Mouse (Mus musculus) lung, embryonic 16.5 days (tissue): Measurements from ENCODE around the gene Zswim1. TPM values are rescaled to one million over a fixed set of nuclear protein-coding genes. Genes with fewer than 3 reads are reported as not detected.
A peak's percentile ranks its signal among the peaks of the same experiment; 100 is the strongest.
"Not testable (repeated sequence)": the region's sequence is repeated elsewhere in the genome, so short reads cannot be mapped to it uniquely, and the experiment has no call there.

ENCODE experiments used
- ATAC-seq: fragments of 200-750 bp; cut with Nextera tagmentation; 2 replicates; pipeline ENCODE4 v1.8.0; 2017; ENCODE audit warnings: low read depth, mild to moderate bottlenecking, moderate library complexity
- H3K27ac ChIP-seq: fragments of 300-500 bp; sonication (generic); 2 replicates; pipeline ENCODE4 v1.5.1; 2014; ENCODE audit warnings: mild to moderate bottlenecking, control low read depth, low read length
- H3K27me3 ChIP-seq: fragments of 300-500 bp; sonication (generic); 2 replicates; pipeline ENCODE4 v1.6.1; 2014; ENCODE audit warnings: low read depth, low read length, mixed read lengths; ENCODE audit not compliant: control insufficient read depth, insufficient read depth
- H3K36me3 ChIP-seq: fragments of 300-500 bp; sonication (generic); 2 replicates; pipeline ENCODE4 v1.6.1; 2014; ENCODE audit warnings: low read length; ENCODE audit not compliant: control insufficient read depth, insufficient read depth
- H3K4me1 ChIP-seq: fragments of 300-500 bp; sonication (generic); replicated peaks from 2 replicates; pipeline ENCODE4 v1.6.1; 2014; ENCODE audit warnings: low read length, mixed read lengths; ENCODE audit not compliant: control insufficient read depth, insufficient read depth
- H3K4me2 ChIP-seq: fragments of 300-500 bp; sonication (generic); 2 replicates; pipeline ENCODE4 v1.6.1; 2014; ENCODE audit warnings: low read depth, low read length, control low read depth
- H3K4me3 ChIP-seq: fragments of 300-500 bp; sonication (generic); 2 replicates; pipeline ENCODE4 v1.5.1; 2014; ENCODE audit warnings: mild to moderate bottlenecking, low read length, control low read depth
- H3K9ac ChIP-seq: fragments of 300-500 bp; sonication (generic); 2 replicates; pipeline ENCODE4 v1.6.1; 2014; ENCODE audit warnings: low read length, control low read depth
- H3K9me3 ChIP-seq: fragments of 300-500 bp; sonication (generic); 2 replicates; pipeline ENCODE4 v1.6.1; 2016; ENCODE audit warnings: low read length; ENCODE audit not compliant: control insufficient read depth
- WGBS: fragments of 180-500 bp; shearing (Covaris S2); extraction: QIAGEN DNeasy Blood & Tissue Kit; methylation state at CpG from one replicate; pipeline ENCODE4 v1.1.7; 2014; 5-methylcytosine and 5-hydroxymethylcytosine counted together
- polyA plus RNA-seq: library from polyadenylated mRNA; unstranded; fragments of >200 nt; fragmentation: Nextera tagmentation; extraction: Ambion mirVana; gene quantifications from 2 replicates; pipeline ENCODE4 v1.2.1, GENCODE M21; 2015

The Zswim1 gene
- polyA plus RNA-seq, 1 experiment from 2014 or later, result 16.6 TPM

DNA sequence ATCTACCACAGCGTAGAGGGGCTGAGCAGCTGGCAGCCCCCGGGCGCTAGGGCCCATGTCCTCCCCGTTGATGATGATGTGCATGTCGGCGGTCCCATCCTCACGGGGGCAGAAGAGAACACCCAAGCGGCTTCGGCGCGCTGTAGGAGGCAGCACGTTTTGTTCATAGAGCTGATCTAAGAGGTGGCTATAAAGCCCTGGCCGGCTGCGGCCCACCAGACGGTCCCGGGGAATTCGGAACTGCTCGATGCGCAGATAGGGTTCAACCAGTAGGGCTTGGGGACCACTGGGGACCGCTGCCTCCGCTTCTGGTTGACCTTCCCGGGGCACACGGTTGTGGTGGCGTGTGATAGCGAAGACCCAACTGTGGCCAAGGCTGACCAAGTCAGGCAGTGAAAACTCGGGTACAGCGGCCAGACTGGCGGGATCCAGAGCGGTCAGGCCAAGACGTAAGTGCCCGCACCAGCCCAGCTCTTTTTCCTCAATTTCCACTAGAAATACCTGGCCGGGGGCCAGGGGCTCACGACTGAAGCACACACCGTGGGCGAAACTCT, 10.3 kb downstream of the Zswim1 start, which contains the start of gene Ctsa:
TSS of gene Ctsa (plus strand) at position 126 of the 554 bp plus-strand sequence.
- no peaks in the 10 kb centered on the region for H3K9me3 ChIP-seq
- peaks cover 18% of the 10 kb centered on the region for H3K4me1 ChIP-seq
- peak within 1 kb of the TSS; percentile 100 for H3K4me2 ChIP-seq
- peaks cover 3% of the 10 kb centered on the region; the same call in 1 of the 2 replicates for H3K36me3 ChIP-seq
- H3K9ac ChIP-seq, result peak within 1 kb of the TSS; percentile 85
- H3K4me3 ChIP-seq, result peak within 1 kb of the TSS; percentile 81
- ATAC-seq, result peak; percentile 81
- H3K27ac ChIP-seq, result peak within 1 kb of the TSS; percentile 92
- H3K27me3 ChIP-seq, result no peaks in the 10 kb centered on the region
- under 1% methylated on average over 35 of the region's 35 CpGs for WGBS

DNA sequence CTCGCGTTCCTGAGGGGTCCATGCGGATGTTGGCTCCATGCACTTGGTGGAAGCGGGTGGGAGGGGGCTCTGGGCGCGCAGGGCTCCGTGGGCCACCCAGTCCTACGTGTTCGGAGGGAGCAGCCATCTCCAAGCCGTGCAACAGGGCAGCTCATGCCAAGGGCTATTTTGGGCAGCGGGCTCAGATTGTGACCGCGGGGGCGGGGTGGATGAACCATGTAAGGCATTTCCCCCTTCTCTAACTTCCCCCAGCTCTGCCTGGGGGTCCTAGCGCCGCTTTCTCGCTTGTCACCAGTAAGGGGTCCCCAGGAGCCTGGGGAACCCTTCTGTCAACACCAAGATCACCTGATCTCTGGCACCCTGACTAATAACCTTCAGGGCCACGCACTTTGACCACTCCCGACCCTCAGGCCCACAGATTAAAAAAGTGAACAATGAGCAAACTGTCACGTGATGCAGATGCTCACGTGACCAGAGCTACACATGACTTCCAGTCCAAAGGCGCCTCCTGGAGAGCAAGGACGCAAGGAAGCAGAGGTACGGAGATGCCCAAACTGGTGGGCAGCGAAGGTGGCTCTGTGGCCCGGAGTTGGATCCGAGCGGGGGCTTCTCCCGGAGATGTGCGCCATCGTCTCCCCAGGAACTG, 11.0 kb downstream of the Zswim1 start, which contains the start of gene Neurl2:
TSS of gene Neurl2 (minus strand) at position 143 of the 646 bp plus-strand sequence.
- Histone ChIP-seq H3K27me3 (no peaks in the 10 kb centered on the region), H3K4me3 (peak within 1 kb of the TSS; percentile 81), H3K36me3 (peaks cover 8% of the 10 kb centered on the region), H3K9me3 (no peaks in the 10 kb centered on the region), H3K9ac (peak within 1 kb of the TSS; percentile 85), H3K4me2 (peak within 1 kb of the TSS; percentile 100), H3K27ac (peak within 1 kb of the TSS; percentile 92), H3K4me1 (peaks cover 18% of the 10 kb centered on the region)
- ATAC-seq, result peak; percentile 79
- WGBS, result under 1% methylated on average over 31 of the region's 31 CpGs

- Histone ChIP-seq H3K4me2 (peak overlapping the region; percentile 100), H3K27ac (no peak overlapping the region), H3K4me3 (peak overlapping the region; percentile 81), H3K36me3 (peaks cover 15% of the 10 kb centered on the region), H3K4me1 (peaks cover 18% of the 10 kb centered on the region), H3K9ac (peak overlapping the region; percentile 85), H3K27me3 (no peaks in the 10 kb centered on the region), H3K9me3 (no peaks in the 10 kb centered on the region)
- 39% methylated on average over 8 of the region's 8 CpGs for WGBS
- ATAC-seq, result no peak
Observed at GRCm38 (mm10) chr2:164834531-164834930, 12.0 kb downstream of the Zswim1 start.

DNA sequence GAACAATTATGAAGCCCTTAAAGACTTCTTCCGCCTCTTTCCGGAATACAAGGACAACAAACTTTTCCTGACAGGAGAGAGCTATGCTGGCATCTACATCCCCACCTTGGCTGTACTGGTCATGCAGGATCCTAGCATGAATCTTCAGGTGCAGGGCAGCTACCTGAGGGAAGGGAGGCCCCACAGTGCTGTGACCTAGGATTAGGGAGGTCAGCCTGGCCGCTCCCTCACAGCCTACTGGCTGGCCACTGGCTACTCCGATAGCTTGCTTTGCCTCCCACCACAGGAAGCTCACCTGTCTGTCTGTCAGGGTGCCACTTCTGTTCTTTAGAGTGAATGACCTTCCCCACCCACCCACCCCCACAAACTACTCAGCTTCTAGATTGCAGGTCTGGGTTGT, 12.7 kb downstream of the Zswim1 start:
- no peak overlapping the region for H3K4me3 ChIP-seq
- H3K9ac ChIP-seq, result no peak overlapping the region
- no peaks in the 10 kb centered on the region for H3K27me3 ChIP-seq
- no peak for ATAC-seq
- H3K9me3 ChIP-seq, result no peaks in the 10 kb centered on the region
- H3K4me1 ChIP-seq, result peaks cover 18% of the 10 kb centered on the region
- peak overlapping the region; percentile 100; the same call in 1 of the 2 replicates for H3K4me2 ChIP-seq
- WGBS, result 92% methylated on average over 4 of the region's 4 CpGs
- H3K27ac ChIP-seq, result no peak overlapping the region
- peaks cover 21% of the 10 kb centered on the region for H3K36me3 ChIP-seq

GRCm38 (mm10) chr2:164845782-164846181, 23.3 kb downstream of the Zswim1 start:
- Histone ChIP-seq H3K9ac (no peak overlapping the region), H3K27ac (no peak overlapping the region), H3K4me3 (no peak overlapping the region), H3K4me2 (no peak overlapping the region), H3K27me3 (no peaks in the 10 kb centered on the region), H3K9me3 (0 out of 2 replicates have a peak, but pooled peaks cover 2% of the 10 kb centered on the region), H3K36me3 (peaks cover 10% of the 10 kb centered on the region), H3K4me1 (no peaks in the 10 kb centered on the region)
- 51% methylated on average over 3 of the region's 3 CpGs for WGBS
- ATAC-seq, result no peak

- 56% methylated on average over 8 of the region's 8 CpGs for whole genome bisulfite sequencing
- H3K4me1 ChIP-seq, result peaks cover 5% of the 10 kb centered on the region
Observed at GRCm38 (mm10) chr2:164850061-164850460, 27.6 kb downstream of the Zswim1 start.

GRCm38 (mm10) chr2:164855572-164855971, 33.1 kb downstream of the Zswim1 start:
- WGBS, result 74% methylated on average over 5 of the region's 5 CpGs
- Histone ChIP-seq H3K4me1 (peaks cover 30% of the 10 kb centered on the region), H3K4me2 (peak overlapping the region; percentile 72; the same call in 1 of the 2 replicates), H3K4me3 (peak overlapping the region; percentile 64; the same call in 1 of the 2 replicates)
- not testable (repeated sequence) for H3K27me3 ChIP-seq, H3K9me3 ChIP-seq, ATAC-seq, H3K36me3 ChIP-seq, H3K27ac ChIP-seq, H3K9ac ChIP-seq

More at GRCm38 (mm10) chr2:164850061-164850460, 27.6 kb downstream of the Zswim1 start:
- Histone ChIP-seq H3K9ac (no peak overlapping the region), H3K9me3 (0 out of 2 replicates have a peak, but pooled peaks cover 2% of the 10 kb centered on the region), H3K27ac (no peak overlapping the region), H3K27me3 (no peaks in the 10 kb centered on the region), H3K36me3 (peaks cover 17% of the 10 kb centered on the region), H3K4me2 (no peak overlapping the region), H3K4me3 (no peak overlapping the region)
- ATAC-seq, result no peak

GRCm38 (mm10) chr2:164856309-164857100, 34.0 kb downstream of the Zswim1 start:
- WGBS, result under 1% methylated on average over 42 of the region's 42 CpGs
- Histone ChIP-seq H3K4me3 (peak overlapping the region; percentile 64), H3K9ac (peak overlapping the region; percentile 70), H3K4me2 (peak overlapping the region; percentile 72), H3K9me3 (no peaks in the 10 kb centered on the region), H3K27me3 (no peaks in the 10 kb centered on the region), H3K4me1 (peaks cover 39% of the 10 kb centered on the region), H3K27ac (peak overlapping the region; percentile 28; the same call in 1 of the 2 replicates), H3K36me3 (peaks cover 4% of the 10 kb centered on the region; the same call in 1 of the 2 replicates)
- ATAC-seq, result peak; percentile 8; the same call in 1 of the 2 replicates
